Mouse (Mus musculus): Measurements from ENCODE around the gene Olfr618.

GRCm38 (mm10) chr7:103600275-103600674 lies 10.4 kb downstream of the Olfr618 start, which contains the start of gene Olfr619:
- no peak for TF ChIP-seq CTCF (IDR thresholded peaks at IDR 0.05; ENCODE audit: low read depth)
- TF ChIP-seq EP300 (IDR thresholded peaks at IDR 0.05; ENCODE audit: low read depth), result no peak

Measured in heart, postnatal 0 days (tissue).